Mouse (Mus musculus): Measurements from ENCODE around the gene Rapgef5.
"Not testable (repeated sequence)": the region's sequence is repeated elsewhere in the genome, so short reads cannot be mapped to it uniquely, and the experiment has no call there.

Gene Rapgef5

GRCm38 (mm10) chr12:117781360-117781759 lies 265.1 kb downstream of the Rapgef5 start:
- no peak for DNase-seq

DNA sequence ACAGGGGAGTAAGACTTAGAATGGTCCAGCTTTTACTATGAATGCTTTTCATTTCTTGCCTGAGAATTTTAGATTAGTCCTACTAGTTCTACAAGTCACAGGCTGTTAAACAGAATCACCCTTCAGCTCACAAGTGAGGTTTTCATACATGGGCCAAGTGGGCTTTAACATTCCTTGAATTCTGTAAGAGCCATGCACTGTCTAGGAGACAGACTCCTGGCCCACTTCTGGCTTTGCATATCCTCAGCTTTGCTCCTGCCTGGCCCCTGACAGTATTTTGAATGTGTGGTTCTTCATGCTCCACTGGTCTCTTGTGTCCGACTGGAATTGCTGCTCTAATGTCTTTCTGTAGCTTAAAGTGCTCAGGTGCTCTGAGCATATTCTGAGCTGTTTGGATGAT lies 267.1 kb downstream of the Rapgef5 start:
- DNase-seq = no peak

DNA sequence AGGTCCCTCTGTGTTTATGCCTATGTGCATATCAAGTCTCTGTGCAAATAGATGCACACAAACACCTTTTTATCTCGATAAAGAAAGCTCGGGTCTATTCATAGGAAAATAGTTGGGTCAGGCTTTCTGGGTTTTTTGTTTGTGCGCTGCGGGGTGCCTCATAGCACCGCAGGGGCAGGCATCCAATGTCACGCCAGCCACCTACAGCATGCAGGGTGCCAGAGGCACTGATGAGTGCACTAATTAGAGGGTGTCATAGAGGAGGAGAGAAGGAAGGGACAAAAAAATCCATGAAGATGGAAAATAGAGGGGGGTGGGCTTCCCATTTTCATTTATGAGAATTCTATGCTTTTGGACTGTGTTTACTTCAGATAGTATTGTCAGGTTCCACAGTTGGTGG lies 270.3 kb downstream of the Rapgef5 start:
- DNase-seq = no peak

- no peak for DNase-seq
These were observed 272.3 kb downstream of the Rapgef5 start for GRCm38 (mm10) chr12:117788513-117789011.

DNA sequence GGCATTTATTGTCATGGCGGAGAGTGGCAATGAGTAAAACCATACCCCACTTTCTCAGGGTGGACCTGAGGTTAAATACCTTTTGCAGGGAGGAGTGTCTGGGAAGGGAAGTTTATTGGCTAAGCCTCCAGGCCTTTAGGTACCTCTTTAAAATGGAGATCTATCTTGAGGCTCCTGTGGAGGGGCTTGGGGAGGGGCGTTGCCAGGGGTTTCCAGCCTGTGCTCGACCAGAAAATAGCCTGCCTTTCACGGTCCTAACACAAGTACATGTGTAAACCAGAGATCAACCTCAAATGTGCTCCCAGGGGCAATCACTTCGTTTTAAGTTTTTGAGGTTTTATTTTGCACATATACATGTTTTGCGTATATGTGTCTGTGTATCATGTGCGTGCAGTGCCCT lies 272.7 kb downstream of the Rapgef5 start:
- no peak for DNase-seq

GRCm38 (mm10) chr12:117795303-117795702 lies 279.0 kb downstream of the Rapgef5 start:
- DNase-seq = no peak

GRCm38 (mm10) chr12:117803989-117804388 lies 287.7 kb downstream of the Rapgef5 start, which contains the start of gene Cdca7l:
Cdca7l (plus strand) TSS chr12:117804289.
- DNase-seq = not testable (repeated sequence)

GRCm38 (mm10) chr12:117805576-117805975 lies 289.3 kb downstream of the Rapgef5 start:
- DNase-seq = no peak

DNA sequence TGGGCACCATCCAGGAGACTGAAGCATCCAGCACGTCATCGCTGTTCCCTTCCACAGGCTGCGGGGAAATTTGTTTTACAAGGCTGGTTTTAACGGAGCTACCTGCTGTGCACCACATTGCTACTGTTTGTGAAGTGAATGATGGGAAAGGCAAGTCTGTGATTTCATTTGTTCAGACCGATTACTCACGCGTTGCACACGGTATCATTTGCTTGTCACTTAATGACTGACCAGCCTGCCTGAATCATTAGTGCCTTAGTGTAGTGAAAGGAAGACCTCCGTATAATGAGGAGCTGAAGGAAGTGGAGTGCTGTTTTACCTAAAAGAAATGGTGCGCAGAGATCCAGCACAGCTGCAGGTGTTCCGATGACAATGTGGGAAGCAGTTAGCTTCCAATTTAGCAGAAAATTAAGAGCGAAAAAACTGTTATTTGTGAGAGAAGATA lies 289.8 kb downstream of the Rapgef5 start:
- DNase-seq = no peak

GRCm38 (mm10) chr12:117806470-117806869 lies 290.2 kb downstream of the Rapgef5 start:
- DNase-seq = no peak

GRCm38 (mm10) chr12:117807637-117808036 lies 291.4 kb downstream of the Rapgef5 start:
- no peak for DNase-seq

DNA sequence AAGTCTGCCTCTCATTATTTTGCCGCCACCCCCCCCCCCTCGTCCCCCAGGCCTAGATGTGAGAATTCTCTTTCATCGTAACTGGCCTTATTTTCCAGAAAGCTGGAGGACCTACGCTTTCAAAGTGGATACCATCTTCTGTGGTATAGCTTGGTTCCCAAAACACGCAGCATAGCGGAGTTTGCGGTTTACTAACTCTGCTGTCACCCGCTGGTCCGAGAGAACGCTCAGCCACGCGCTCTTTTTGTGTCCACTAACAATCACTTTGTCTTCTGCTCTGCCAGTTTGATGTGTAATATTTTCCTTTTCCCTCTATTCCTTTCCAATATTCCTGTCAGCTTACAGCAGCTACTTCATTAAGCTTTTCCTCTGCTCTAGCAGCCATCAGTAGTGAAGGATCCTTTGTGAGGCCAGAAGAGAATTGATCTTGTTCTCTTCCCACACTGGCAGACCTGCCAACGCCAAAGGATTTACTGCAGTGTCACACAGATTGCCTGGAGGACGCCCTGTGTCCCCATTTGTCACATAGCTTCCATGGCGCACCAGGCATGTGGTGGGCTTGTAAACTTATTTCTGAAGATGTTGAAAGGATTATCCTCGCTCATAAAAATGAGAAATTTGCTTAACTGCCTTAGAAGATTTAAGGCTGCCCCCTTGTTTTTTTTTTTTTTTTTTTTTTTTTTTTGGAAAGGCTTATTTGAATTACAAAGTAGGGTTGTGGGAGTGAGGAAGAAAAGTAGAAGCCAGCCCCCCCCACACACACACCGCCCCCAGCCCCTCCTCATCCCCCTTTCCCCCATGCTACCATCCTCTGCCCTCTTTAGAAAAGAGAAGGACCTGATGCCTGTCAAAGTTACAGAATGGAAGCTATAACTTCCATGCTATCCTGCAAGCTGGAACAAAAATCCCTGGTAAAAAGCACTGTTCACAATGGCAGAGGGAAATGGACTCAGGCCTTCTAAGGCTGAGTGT lies 292.4 kb downstream of the Rapgef5 start:
- DNase-seq = no peak

Data from cerebellum, adult 18-20 months (tissue).